Mouse (Mus musculus) heart, embryonic 13.5 days (tissue): Measurements from ENCODE around the gene Pithd1. TPM values are rescaled to one million over a fixed set of nuclear protein-coding genes. Genes with fewer than 3 reads are reported as not detected.

Experiments
- ATAC-seq: fragments of 200-750 bp; cut with Nextera tagmentation; 2 replicates; pipeline ENCODE4 v1.8.0; 2017; ENCODE audit warnings: moderate TSS enrichment; ENCODE audit not compliant: insufficient number of reproducible peaks, low FRiP score, low TSS enrichment; ENCODE audit errors: extremely low read depth
- H3K27ac ChIP-seq: fragments of 300-500 bp; sonication (generic); replicated peaks from 2 replicates; pipeline ENCODE4 v1.5.1; 2015; ENCODE audit warnings: moderate library complexity, mild to moderate bottlenecking, inconsistent platforms
- H3K27me3 ChIP-seq: fragments of 300-500 bp; sonication (generic); replicated peaks from 2 replicates; pipeline ENCODE4 v1.6.1; 2015; ENCODE audit warnings: mild to moderate bottlenecking, inconsistent platforms
- H3K36me3 ChIP-seq: fragments of 300-500 bp; sonication (generic); 2 replicates; pipeline ENCODE4 v1.6.1; 2015; ENCODE audit warnings: mild to moderate bottlenecking, inconsistent platforms
- H3K4me1 ChIP-seq: fragments of 300-500 bp; sonication (generic); 2 replicates; pipeline ENCODE4 v1.6.1; 2015; ENCODE audit warnings: inconsistent platforms
- H3K4me2 ChIP-seq: fragments of 300-500 bp; sonication (generic); 2 replicates; pipeline ENCODE4 v1.6.1; 2015; ENCODE audit warnings: inconsistent platforms, mild to moderate bottlenecking, moderate library complexity
- H3K4me3 ChIP-seq: fragments of 300-500 bp; sonication (generic); 2 replicates; pipeline ENCODE4 v1.5.1; 2015; ENCODE audit warnings: moderate library complexity, mild to moderate bottlenecking, inconsistent platforms
- H3K9ac ChIP-seq: fragments of 300-500 bp; sonication (generic); 2 replicates; pipeline ENCODE4 v1.6.1; 2015; ENCODE audit warnings: inconsistent platforms, mild to moderate bottlenecking, moderate library complexity
- H3K9me3 ChIP-seq: fragments of 300-500 bp; sonication (generic); 2 replicates; pipeline ENCODE4 v1.6.1; 2016; ENCODE audit warnings: inconsistent platforms
- WGBS: fragments of 180-500 bp; shearing (Covaris S2); methylation state at CpG from one replicate; pipeline ENCODE4 v1.1.7; 2015; ENCODE audit warnings: mixed read lengths; 5-methylcytosine and 5-hydroxymethylcytosine counted together
- polyA plus RNA-seq: library from polyadenylated mRNA; unstranded; fragments of >200 nt; fragmentation: Nextera tagmentation; extraction: Ambion mirVana; gene quantifications from 2 replicates; pipeline ENCODE4 v1.2.1, GENCODE M21; 2015

Gene Pithd1
- 39.2 and 42.0 TPM in 2 replicates for polyA plus RNA-seq

GRCm38 (mm10) chr4:135986943-135987710 is at the start of gene Pithd1:
Gene Pithd1 (minus strand): TSS chr4:135987264.
- Histone ChIP-seq H3K4me1 (peaks cover 24% of the 10 kb centered on the region), H3K4me2 (peak within 1 kb of the TSS; percentile 96), H3K9ac (peak within 1 kb of the TSS; percentile 98), H3K4me3 (peak within 1 kb of the TSS; percentile 91), H3K27me3 (no peaks in the 10 kb centered on the region), H3K27ac (peak within 1 kb of the TSS; percentile 91), H3K36me3 (peaks cover 34% of the 10 kb centered on the region), H3K9me3 (0 out of 2 replicates have a peak, but pooled peaks cover 4% of the 10 kb centered on the region)
- under 1% methylated on average over 81 of the region's 81 CpGs for WGBS
- peak; percentile 90 for ATAC-seq

DNA sequence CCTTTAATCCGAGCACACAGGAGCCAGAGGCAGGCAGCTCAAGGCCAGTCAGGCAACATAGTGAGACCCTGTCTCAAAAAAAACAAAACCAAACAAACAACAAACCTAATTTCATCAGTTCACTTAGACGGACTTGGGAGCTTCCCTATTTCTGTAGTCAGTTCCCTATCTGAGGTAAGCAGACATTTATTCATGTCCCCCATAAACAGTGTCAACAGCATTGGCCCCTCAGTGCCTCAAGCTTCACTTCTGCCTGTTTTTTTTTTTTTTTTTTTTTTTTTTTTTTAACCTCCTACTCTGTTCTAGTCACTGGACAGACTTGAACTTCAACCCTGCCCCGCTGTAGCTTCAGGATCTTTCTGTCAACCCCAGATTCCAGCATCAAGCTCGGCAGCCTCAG is 48.0 kb upstream of the Pithd1 start:
- Histone ChIP-seq H3K9me3 (no peaks in the 10 kb centered on the region), H3K4me1 (peaks cover 14% of the 10 kb centered on the region), H3K4me3 (no peak overlapping the region), H3K4me2 (no peak overlapping the region), H3K9ac (no peak overlapping the region), H3K27me3 (no peaks in the 10 kb centered on the region), H3K27ac (no peak overlapping the region), H3K36me3 (no peaks in the 10 kb centered on the region)
- no peak for ATAC-seq
- 78% methylated on average over 4 of the region's 4 CpGs for WGBS

GRCm38 (mm10) chr4:136033231-136033630 is 46.2 kb upstream of the Pithd1 start:
- Histone ChIP-seq H3K9me3 (no peaks in the 10 kb centered on the region), H3K4me3 (no peak overlapping the region), H3K4me2 (no peak overlapping the region), H3K27me3 (no peaks in the 10 kb centered on the region), H3K9ac (no peak overlapping the region), H3K27ac (no peak overlapping the region), H3K4me1 (peaks cover 14% of the 10 kb centered on the region), H3K36me3 (no peaks in the 10 kb centered on the region)
- ATAC-seq, result no peak
- 70% methylated on average over 1 of the region's 1 CpGs for WGBS

- peak overlapping the region; percentile 79 for H3K27ac ChIP-seq
- WGBS, result 4% methylated on average over 8 of the region's 8 CpGs
- H3K4me1 ChIP-seq, result peaks cover 14% of the 10 kb centered on the region
- peak overlapping the region; percentile 34 for H3K9ac ChIP-seq
- ATAC-seq, result peak; percentile 70; the same call in 1 of the 2 replicates
- H3K36me3 ChIP-seq, result no peaks in the 10 kb centered on the region
- no peaks in the 10 kb centered on the region for H3K9me3 ChIP-seq
- peak overlapping the region; percentile 25 for H3K4me2 ChIP-seq
- H3K27me3 ChIP-seq, result no peaks in the 10 kb centered on the region
- H3K4me3 ChIP-seq, result no peak overlapping the region
Measured at GRCm38 (mm10) chr4:136030968-136031909, 44.2 kb upstream of the Pithd1 start.

DNA sequence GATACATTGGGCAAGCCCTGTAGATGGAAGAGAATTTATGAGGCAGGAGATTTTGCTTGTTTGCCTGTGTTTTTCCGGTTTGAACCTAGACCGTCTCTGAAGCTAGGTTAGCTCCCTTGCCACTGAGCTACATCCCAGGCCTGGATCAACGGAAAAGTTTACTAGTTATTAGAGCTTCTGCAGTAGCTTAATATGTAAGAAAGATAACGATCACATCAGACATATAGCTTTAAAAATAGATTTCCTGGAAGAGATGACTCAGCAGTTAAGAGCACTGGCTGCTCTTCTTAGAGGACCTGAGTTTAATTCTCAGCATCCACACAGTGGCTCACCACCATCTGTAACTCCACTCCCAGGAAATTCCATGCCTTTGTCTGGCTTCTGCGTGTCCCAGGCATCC is 41.6 kb upstream of the Pithd1 start:
- Histone ChIP-seq H3K27me3 (no peaks in the 10 kb centered on the region), H3K36me3 (no peaks in the 10 kb centered on the region), H3K4me3 (no peak overlapping the region), H3K4me2 (no peak overlapping the region), H3K27ac (no peak overlapping the region), H3K9me3 (no peaks in the 10 kb centered on the region), H3K9ac (no peak overlapping the region), H3K4me1 (peaks cover 14% of the 10 kb centered on the region)
- no peak for ATAC-seq
- 65% methylated on average over 5 of the region's 5 CpGs for WGBS

DNA sequence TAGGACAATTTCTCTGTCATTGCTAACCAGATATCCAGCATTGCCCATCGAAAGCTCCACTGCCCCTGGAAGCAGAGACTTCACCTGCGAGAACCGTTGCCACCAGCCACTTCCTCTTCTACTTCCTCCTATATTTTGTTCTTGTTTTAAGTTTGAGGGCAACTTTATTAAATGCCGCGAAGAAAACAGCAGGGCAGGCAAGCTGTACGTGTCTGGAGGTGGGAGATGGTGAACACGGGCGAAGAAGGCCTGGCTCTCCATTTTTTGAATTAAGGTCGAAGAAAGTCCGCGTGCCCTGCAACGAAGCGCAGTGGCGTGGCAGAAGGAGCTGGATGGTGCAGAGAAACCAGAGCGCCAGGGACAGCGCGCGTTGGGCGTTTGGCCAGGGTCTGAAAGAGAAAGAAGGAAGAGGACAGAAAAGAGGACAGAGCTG is 41.1 kb upstream of the Pithd1 start:
- 79% methylated on average over 19 of the region's 19 CpGs for WGBS
- Histone ChIP-seq H3K9ac (no peak overlapping the region), H3K36me3 (no peaks in the 10 kb centered on the region), H3K9me3 (no peaks in the 10 kb centered on the region), H3K27me3 (no peaks in the 10 kb centered on the region), H3K4me2 (no peak overlapping the region), H3K4me1 (peaks cover 14% of the 10 kb centered on the region), H3K4me3 (no peak overlapping the region), H3K27ac (no peak overlapping the region)
- no peak for ATAC-seq

DNA sequence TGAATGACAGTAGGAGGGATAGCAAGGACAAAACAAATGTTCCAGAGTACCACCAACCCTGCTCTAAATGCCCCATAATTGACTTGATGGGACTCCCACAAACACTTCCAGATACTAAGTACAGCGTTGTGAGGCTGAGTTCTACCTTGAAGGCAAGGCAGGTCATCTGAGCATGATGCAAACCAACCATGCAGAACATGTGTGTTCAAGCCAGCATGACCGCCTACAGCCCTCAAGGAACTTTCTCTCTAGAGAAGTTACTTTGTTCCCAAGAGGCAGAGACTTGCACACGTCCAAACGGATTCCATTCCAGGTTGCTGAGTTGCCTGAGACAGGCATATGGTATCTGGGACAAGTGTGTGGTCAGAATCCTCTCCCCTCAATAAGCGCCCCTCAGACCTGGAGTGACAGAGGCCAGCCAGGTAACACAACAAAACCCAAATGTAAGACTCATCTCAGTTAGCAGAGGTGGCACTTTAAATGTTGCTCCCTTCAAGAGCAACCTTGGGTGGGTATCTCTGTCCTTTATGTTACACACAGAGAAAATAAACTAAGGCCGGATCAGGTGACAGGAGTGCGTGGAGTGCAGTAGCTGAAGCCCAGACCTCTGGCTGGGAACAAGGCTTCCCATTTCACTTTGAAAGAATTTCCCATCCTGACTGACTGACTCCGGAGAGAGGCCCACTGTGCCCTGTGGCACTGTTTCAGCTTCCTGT is 40.5 kb upstream of the Pithd1 start:
- H3K4me2 ChIP-seq, result no peak overlapping the region
- no peaks in the 10 kb centered on the region for H3K36me3 ChIP-seq
- H3K9me3 ChIP-seq, result no peaks in the 10 kb centered on the region
- H3K4me3 ChIP-seq, result no peak overlapping the region
- H3K9ac ChIP-seq, result no peak overlapping the region
- WGBS, result 64% methylated on average over 8 of the region's 8 CpGs
- H3K27me3 ChIP-seq, result no peaks in the 10 kb centered on the region
- peaks cover 14% of the 10 kb centered on the region for H3K4me1 ChIP-seq
- H3K27ac ChIP-seq, result no peak overlapping the region
- no peak for ATAC-seq

GRCm38 (mm10) chr4:136025350-136025749 is 38.3 kb upstream of the Pithd1 start:
- Histone ChIP-seq H3K4me1 (peaks cover 4% of the 10 kb centered on the region), H3K4me2 (no peak overlapping the region), H3K9me3 (no peaks in the 10 kb centered on the region), H3K4me3 (no peak overlapping the region), H3K9ac (no peak overlapping the region), H3K36me3 (no peaks in the 10 kb centered on the region), H3K27me3 (no peaks in the 10 kb centered on the region), H3K27ac (no peak overlapping the region)
- WGBS, result 64% methylated on average over 1 of the region's 1 CpGs
- no peak for ATAC-seq

DNA sequence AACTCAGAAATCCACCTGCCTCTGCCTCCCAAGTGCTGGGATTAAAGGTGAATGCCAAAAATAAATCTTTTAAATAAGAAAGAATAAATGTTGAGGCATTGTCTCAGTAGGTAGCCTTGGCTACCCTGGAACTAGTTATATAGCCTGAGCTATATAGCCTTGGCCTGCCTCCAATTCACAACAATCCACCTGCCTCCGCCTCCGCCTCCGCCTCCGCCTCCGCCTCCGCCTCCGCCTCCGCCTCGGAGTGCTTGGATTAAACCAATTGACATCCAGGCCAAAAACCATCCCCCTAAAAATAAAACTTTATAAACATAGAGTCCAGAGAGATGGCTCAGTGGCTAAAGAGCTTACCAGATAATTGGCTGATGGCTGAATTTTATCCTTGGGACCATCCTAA is 35.9 kb upstream of the Pithd1 start:
- H3K4me3 ChIP-seq, result no peak overlapping the region
- ATAC-seq, result no peak
- no peaks in the 10 kb centered on the region for H3K27me3 ChIP-seq
- no peak overlapping the region for H3K27ac ChIP-seq
- peaks cover 22% of the 10 kb centered on the region for H3K4me1 ChIP-seq
- H3K36me3 ChIP-seq, result peaks cover 8% of the 10 kb centered on the region; the same call in 1 of the 2 replicates
- WGBS, result 90% methylated on average over 9 of the region's 9 CpGs
- no peak overlapping the region for H3K4me2 ChIP-seq
- H3K9me3 ChIP-seq, result no peaks in the 10 kb centered on the region
- no peak overlapping the region for H3K9ac ChIP-seq

DNA sequence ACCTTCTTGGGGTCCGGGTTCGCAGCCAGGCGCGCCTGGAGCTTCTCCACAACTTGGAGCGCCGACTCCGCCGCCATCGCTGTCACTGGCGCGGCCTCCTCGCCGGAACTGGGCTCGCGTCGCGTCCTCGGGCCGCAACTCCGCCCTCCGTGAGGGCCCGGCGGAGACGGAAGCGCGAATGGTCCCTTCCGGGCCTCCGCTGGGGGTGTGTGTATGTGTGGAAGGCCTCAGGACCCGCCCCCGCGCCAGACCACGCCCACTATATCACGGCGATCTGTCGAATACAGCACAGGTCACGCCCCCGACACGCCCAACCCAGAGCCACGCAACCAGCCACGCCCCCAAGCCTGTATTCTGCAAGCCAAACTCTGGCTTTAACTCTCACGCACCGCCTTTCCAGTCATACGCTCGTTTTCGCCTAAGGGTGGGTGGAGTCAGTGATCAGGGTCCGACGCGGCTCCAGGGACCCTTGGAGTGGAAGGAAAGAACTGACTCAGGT is 34.5 kb upstream of the Pithd1 start, which contains the start of gene Eloa:
Gene Eloa, minus strand, starts transcription at position 215 of the 499 bp plus-strand sequence.
- H3K9me3 ChIP-seq, result no peaks in the 10 kb centered on the region
- H3K27ac ChIP-seq, result peak within 1 kb of the TSS; percentile 88
- under 1% methylated on average over 44 of the region's 48 CpGs for WGBS
- peak; percentile 99 for ATAC-seq
- peak within 1 kb of the TSS; percentile 83 for H3K4me2 ChIP-seq
- peak within 1 kb of the TSS; percentile 98 for H3K9ac ChIP-seq
- H3K4me1 ChIP-seq, result peaks cover 22% of the 10 kb centered on the region
- H3K36me3 ChIP-seq, result peaks cover 13% of the 10 kb centered on the region
- no peaks in the 10 kb centered on the region for H3K27me3 ChIP-seq
- peak within 1 kb of the TSS; percentile 99 for H3K4me3 ChIP-seq
